Mouse (Mus musculus) embryonic facial prominence, embryonic 13.5 days (tissue): ENCODE results near the gene Scg5. TPM values are rescaled to one million over a fixed set of nuclear protein-coding genes. Genes with fewer than 3 reads are reported as not detected.

Source experiments
- ATAC-seq: fragments of 200-750 bp; cut with Nextera tagmentation; 2 replicates; pipeline ENCODE4 v1.8.0; 2017; ENCODE audit warnings: low read depth; ENCODE audit not compliant: insufficient number of reproducible peaks, insufficient read depth, low FRiP score, low TSS enrichment
- H3K27ac ChIP-seq: fragments of 300-500 bp; sonication (generic); 2 replicates; pipeline ENCODE4 v1.5.1; 2015; ENCODE audit warnings: moderate library complexity, mild to moderate bottlenecking, inconsistent platforms
- H3K27me3 ChIP-seq: fragments of 300-500 bp; sonication (generic); 2 replicates; pipeline ENCODE4 v1.6.1; 2015; ENCODE audit warnings: mild to moderate bottlenecking, inconsistent platforms
- H3K36me3 ChIP-seq: fragments of 300-500 bp; sonication (generic); 2 replicates; pipeline ENCODE4 v1.6.1; 2015; ENCODE audit warnings: mild to moderate bottlenecking, inconsistent platforms
- H3K4me1 ChIP-seq: fragments of 300-500 bp; sonication (generic); 2 replicates; pipeline ENCODE4 v1.6.1; 2015; ENCODE audit warnings: inconsistent platforms
- H3K4me2 ChIP-seq: fragments of 300-500 bp; sonication (generic); 2 replicates; pipeline ENCODE4 v1.6.1; 2015; ENCODE audit warnings: moderate library complexity, mild to moderate bottlenecking, inconsistent platforms
- H3K4me3 ChIP-seq: fragments of 300-500 bp; sonication (generic); 2 replicates; pipeline ENCODE4 v1.5.1; 2015; ENCODE audit warnings: mild to moderate bottlenecking, inconsistent platforms
- H3K9ac ChIP-seq: fragments of 300-500 bp; sonication (generic); 2 replicates; pipeline ENCODE4 v1.6.1; 2015; ENCODE audit warnings: mild to moderate bottlenecking, inconsistent platforms
- H3K9me3 ChIP-seq: fragments of 300-500 bp; sonication (generic); 2 replicates; pipeline ENCODE4 v1.6.1; 2016; ENCODE audit warnings: inconsistent platforms
- WGBS: fragments of 180-500 bp; shearing (Covaris S2); methylation state at CpG from one replicate; pipeline ENCODE4 v1.1.7; 2015; ENCODE audit warnings: mixed read lengths; 5-methylcytosine and 5-hydroxymethylcytosine counted together
- polyA plus RNA-seq: library from polyadenylated mRNA; unstranded; fragments of >200 nt; fragmentation: Nextera tagmentation; extraction: Ambion mirVana; gene quantifications from 2 replicates; pipeline ENCODE4 v1.2.1, GENCODE M21; 2015

Scg5 gene
- polyA plus RNA-seq, 1 experiment from 2014 or later, result 3.8 TPM

- no peaks in the 10 kb centered on the region for H3K27me3 ChIP-seq
- H3K4me1 ChIP-seq, result no peaks in the 10 kb centered on the region
- H3K9ac ChIP-seq, result no peak overlapping the region
- WGBS, result 90% methylated on average over 3 of the region's 3 CpGs
- no peak overlapping the region for H3K27ac ChIP-seq
- no peak overlapping the region for H3K4me2 ChIP-seq
- H3K9me3 ChIP-seq, result no peaks in the 10 kb centered on the region
- peaks cover 55% of the 10 kb centered on the region for H3K36me3 ChIP-seq
- no peak overlapping the region for H3K4me3 ChIP-seq
- no peak for ATAC-seq
Observed at GRCm38 (mm10) chr2:113835219-113835618, 6.3 kb upstream of the Scg5 start.

- 18% methylated on average over 17 of the region's 17 CpGs for WGBS
- no peaks in the 10 kb centered on the region for H3K9me3 ChIP-seq
- peaks cover 10% of the 10 kb centered on the region for H3K36me3 ChIP-seq
- peaks cover 13% of the 10 kb centered on the region for H3K4me1 ChIP-seq
- no peak overlapping the region for H3K27ac ChIP-seq
- peak overlapping the region; percentile 31 for H3K4me3 ChIP-seq
- peak overlapping the region; percentile 52 for H3K9ac ChIP-seq
- no peak; the same call in 1 of the 2 replicates for ATAC-seq
- H3K4me2 ChIP-seq, result peak overlapping the region; percentile 57
- peaks cover 6% of the 10 kb centered on the region; the same call in 1 of the 2 replicates for H3K27me3 ChIP-seq
Observed at GRCm38 (mm10) chr2:113828086-113828942, 607 bp downstream of the Scg5 start.

- Histone ChIP-seq H3K36me3 (no peaks in the 10 kb centered on the region), H3K27ac (no peak overlapping the region), H3K9ac (no peak overlapping the region), H3K4me3 (no peak overlapping the region), H3K9me3 (no peaks in the 10 kb centered on the region), H3K4me1 (peaks cover 18% of the 10 kb centered on the region), H3K27me3 (peaks cover 4% of the 10 kb centered on the region), H3K4me2 (no peak overlapping the region)
- 0% methylated on average over 2 of the region's 2 CpGs for WGBS
- ATAC-seq, result no peak
Observed at GRCm38 (mm10) chr2:113823909-113824308, 5.0 kb downstream of the Scg5 start.

GRCm38 (mm10) chr2:113822367-113822766 lies 6.6 kb downstream of the Scg5 start:
- peaks cover 12% of the 10 kb centered on the region for H3K4me1 ChIP-seq
- no peak overlapping the region for H3K27ac ChIP-seq
- no peak for ATAC-seq
- H3K9ac ChIP-seq, result no peak overlapping the region
- WGBS, result 94% methylated on average over 8 of the region's 8 CpGs
- H3K36me3 ChIP-seq, result no peaks in the 10 kb centered on the region
- H3K9me3 ChIP-seq, result no peaks in the 10 kb centered on the region
- H3K27me3 ChIP-seq, result no peaks in the 10 kb centered on the region; the same call in 1 of the 2 replicates
- H3K4me2 ChIP-seq, result no peak overlapping the region
- no peak overlapping the region for H3K4me3 ChIP-seq

GRCm38 (mm10) chr2:113821176-113821734 lies 7.7 kb downstream of the Scg5 start:
- Histone ChIP-seq H3K4me3 (no peak overlapping the region), H3K27me3 (no peaks in the 10 kb centered on the region; the same call in 1 of the 2 replicates), H3K9me3 (no peaks in the 10 kb centered on the region), H3K27ac (no peak overlapping the region), H3K4me1 (peaks cover 12% of the 10 kb centered on the region), H3K36me3 (no peaks in the 10 kb centered on the region), H3K4me2 (peak overlapping the region; percentile 11; the same call in 1 of the 2 replicates), H3K9ac (no peak overlapping the region)
- no peak for ATAC-seq
- WGBS, result 36% methylated on average over 12 of the region's 12 CpGs

- Histone ChIP-seq H3K4me3 (no peak overlapping the region), H3K27me3 (no peaks in the 10 kb centered on the region; the same call in 1 of the 2 replicates), H3K9ac (no peak overlapping the region), H3K9me3 (no peaks in the 10 kb centered on the region), H3K4me1 (peaks cover 12% of the 10 kb centered on the region), H3K27ac (no peak overlapping the region), H3K4me2 (no peak overlapping the region), H3K36me3 (no peaks in the 10 kb centered on the region)
- 86% methylated on average over 15 of the region's 15 CpGs for WGBS
- no peak for ATAC-seq
Observed at GRCm38 (mm10) chr2:113820117-113820516, 8.8 kb downstream of the Scg5 start.

- no peaks in the 10 kb centered on the region for H3K36me3 ChIP-seq
- no peak overlapping the region for H3K9ac ChIP-seq
- H3K27ac ChIP-seq, result no peak overlapping the region
- H3K4me3 ChIP-seq, result no peak overlapping the region
- H3K9me3 ChIP-seq, result no peaks in the 10 kb centered on the region
- H3K4me2 ChIP-seq, result no peak overlapping the region
- ATAC-seq, result no peak
- 62% methylated on average over 14 of the region's 14 CpGs for WGBS
- peaks cover 12% of the 10 kb centered on the region for H3K4me1 ChIP-seq
- H3K27me3 ChIP-seq, result no peaks in the 10 kb centered on the region; the same call in 1 of the 2 replicates
Observed at GRCm38 (mm10) chr2:113817681-113818606, 11.0 kb downstream of the Scg5 start.

- WGBS, result 18% methylated on average over 9 of the region's 9 CpGs
- H3K9ac ChIP-seq, result no peak overlapping the region
- no peaks in the 10 kb centered on the region for H3K36me3 ChIP-seq
- 0 out of 2 replicates have a peak, but pooled peaks cover 13% of the 10 kb centered on the region for H3K27me3 ChIP-seq
- H3K9me3 ChIP-seq, result no peaks in the 10 kb centered on the region
- ATAC-seq, result no peak
- no peaks in the 10 kb centered on the region for H3K4me1 ChIP-seq
- no peak overlapping the region for H3K4me3 ChIP-seq
- H3K4me2 ChIP-seq, result no peak overlapping the region
- H3K27ac ChIP-seq, result no peak overlapping the region
Observed at GRCm38 (mm10) chr2:113807640-113808039, 21.3 kb downstream of the Scg5 start.

GRCm38 (mm10) chr2:113806851-113807577 lies 21.9 kb downstream of the Scg5 start:
- Histone ChIP-seq H3K9me3 (no peaks in the 10 kb centered on the region), H3K27ac (no peak overlapping the region), H3K27me3 (0 out of 2 replicates have a peak, but pooled peaks cover 13% of the 10 kb centered on the region), H3K4me2 (no peak overlapping the region), H3K36me3 (no peaks in the 10 kb centered on the region), H3K4me3 (no peak overlapping the region), H3K4me1 (no peaks in the 10 kb centered on the region), H3K9ac (no peak overlapping the region)
- WGBS, result 52% methylated on average over 10 of the region's 10 CpGs
- no peak for ATAC-seq

GRCm38 (mm10) chr2:113805765-113806164 lies 23.2 kb downstream of the Scg5 start:
- Histone ChIP-seq H3K27me3 (0 out of 2 replicates have a peak, but pooled peaks cover 13% of the 10 kb centered on the region), H3K4me1 (peaks cover 1% of the 10 kb centered on the region), H3K9me3 (no peaks in the 10 kb centered on the region), H3K36me3 (no peaks in the 10 kb centered on the region), H3K4me3 (no peak overlapping the region), H3K9ac (no peak overlapping the region), H3K27ac (no peak overlapping the region), H3K4me2 (no peak overlapping the region)
- WGBS, result 86% methylated on average over 4 of the region's 4 CpGs
- no peak for ATAC-seq

- Histone ChIP-seq H3K9ac (no peak overlapping the region), H3K9me3 (no peaks in the 10 kb centered on the region), H3K27ac (no peak overlapping the region), H3K27me3 (0 out of 2 replicates have a peak, but pooled peaks cover 14% of the 10 kb centered on the region), H3K4me1 (peaks cover 13% of the 10 kb centered on the region), H3K4me2 (no peak overlapping the region), H3K4me3 (no peak overlapping the region), H3K36me3 (no peaks in the 10 kb centered on the region)
- no peak for ATAC-seq
- 33% methylated on average over 1 of the region's 1 CpGs for WGBS
Observed at GRCm38 (mm10) chr2:113803753-113804152, 25.2 kb downstream of the Scg5 start.
